Mouse (Mus musculus): ENCODE measurements around the gene Prodh2.

Prodh2 gene

GRCm38 (mm10) chr7:30493401-30493931 is at the start of gene Prodh2:
Gene Prodh2 (plus strand): TSS chr7:30493622.
- in situ Hi-C loops (cut with MboI, MseI), result no loop called here

GRCm38 (mm10) chr7:30443696-30444095 is 49.7 kb upstream of the Prodh2 start:
- in situ Hi-C loops (cut with MboI, MseI), result no loop called here

- in situ Hi-C loops (cut with MboI, MseI), result no loop called here
Observed at GRCm38 (mm10) chr7:30444154-30444970, 49.1 kb upstream of the Prodh2 start.

GRCm38 (mm10) chr7:30444971-30445751 is 48.3 kb upstream of the Prodh2 start, which contains the start of gene Aplp1:
Gene Aplp1 (minus strand): TSS chr7:30445535.
- in situ Hi-C loops (cut with MboI, MseI), result no loop called here

GRCm38 (mm10) chr7:30450241-30450640 is 43.2 kb upstream of the Prodh2 start:
- in situ Hi-C loops (cut with MboI, MseI), result no loop called here

GRCm38 (mm10) chr7:30453327-30453726 is 40.1 kb upstream of the Prodh2 start:
- in situ Hi-C loops (cut with MboI, MseI), result no loop called here

- in situ Hi-C loops (cut with MboI, MseI), result no loop called here
Observed at GRCm38 (mm10) chr7:30453766-30454165, 39.7 kb upstream of the Prodh2 start.

- in situ Hi-C loops (cut with MboI, MseI), result no loop called here
Observed at GRCm38 (mm10) chr7:30454259-30454658, 39.2 kb upstream of the Prodh2 start.

GRCm38 (mm10) chr7:30456487-30456886 is 36.9 kb upstream of the Prodh2 start:
- in situ Hi-C loops (cut with MboI, MseI), result no loop called here

GRCm38 (mm10) chr7:30456911-30457628 is 36.4 kb upstream of the Prodh2 start:
- in situ Hi-C loops (cut with MboI, MseI), result no loop called here

GRCm38 (mm10) chr7:30457629-30458330 is 35.6 kb upstream of the Prodh2 start, which contains the start of the genes Kirrel2 and Nphs1:
Gene Kirrel2 (minus strand): TSS chr7:30457690.
Gene Nphs1 (plus strand): TSS chr7:30458315.
- in situ Hi-C loops (cut with MboI, MseI), result no loop called here

- in situ Hi-C loops (cut with MboI, MseI), result no loop called here
Observed at GRCm38 (mm10) chr7:30459484-30459883, 33.9 kb upstream of the Prodh2 start.

GRCm38 (mm10) chr7:30463568-30463967 is 29.9 kb upstream of the Prodh2 start:
- in situ Hi-C loops (cut with MboI, MseI), result no loop called here

GRCm38 (mm10) chr7:30463996-30464395 is 29.4 kb upstream of the Prodh2 start:
- in situ Hi-C loops (cut with MboI, MseI), result no loop called here

GRCm38 (mm10) chr7:30464816-30465300 is 28.6 kb upstream of the Prodh2 start:
- in situ Hi-C loops (cut with MboI, MseI), result no loop called here

- in situ Hi-C loops (cut with MboI, MseI), result no loop called here
Observed at GRCm38 (mm10) chr7:30472411-30472810, 21.0 kb upstream of the Prodh2 start.

- in situ Hi-C loops (cut with MboI, MseI), result loop anchor here (5.0 kb wide), 1 partner anchor 103 kb away; no protein-coding TSS in a partner anchor
Observed at GRCm38 (mm10) chr7:30474999-30475398, 18.4 kb upstream of the Prodh2 start.

- in situ Hi-C loops (cut with MboI, MseI), result loop anchor here (5.0 kb wide), 1 partner anchor 104 kb away; no protein-coding TSS in a partner anchor
Observed at GRCm38 (mm10) chr7:30476136-30476535, 17.3 kb upstream of the Prodh2 start.

GRCm38 (mm10) chr7:30477415-30478381 is 15.7 kb upstream of the Prodh2 start:
- in situ Hi-C loops (cut with MboI, MseI), result loop anchor here (5.0 kb wide), 1 partner anchor 105 kb away; no protein-coding TSS in a partner anchor
